Mouse (Mus musculus) left cerebral cortex, adult 6 months (tissue): ENCODE results near the gene Brd3. TPM values are rescaled to one million over a fixed set of nuclear protein-coding genes. Genes with fewer than 3 reads are reported as not detected.

Experiments
- long read RNA-seq, 2 experiments: library from polyadenylated mRNA; unstranded; transcript quantifications; one replicate each; pipeline ENCODE4 v2.0.0; 2019 to 2020
- polyA plus RNA-seq: library from polyadenylated mRNA; unstranded; fragments of <200 nt; fragmentation: Nextera tagmentation; gene quantifications from 2 replicates; pipeline ENCODE4 v1.2.3, GENCODE M21; 2021

The Brd3 gene
- 19.4 and 30.1 TPM in 2 replicates for polyA plus RNA-seq
- long read RNA-seq, experiment 1, full-length matches to known transcripts = 3 of 46 reads
- long read RNA-seq, experiment 1, partial matches to known transcripts = 30 of 46 reads
- long read RNA-seq, experiment 1, other reads (novel, unspliced or antisense) = 13 of 46 reads
- long read RNA-seq, experiment 2, partial matches to known transcripts = 48 of 83 reads
- long read RNA-seq, experiment 2, other reads (novel, unspliced or antisense) = 34 of 83 reads

GRCm38 (mm10) chr2:27507562-27507961, at the start of gene Brd3:
Brd3 (minus strand) TSS chr2:27507662.

GRCm38 (mm10) chr2:27514639-27515328, 7.3 kb upstream of the Brd3 start, which contains the start of gene Wdr5:
Wdr5 (plus strand) TSS chr2:27515157.

GRCm38 (mm10) chr2:27441767-27442707, 65.4 kb downstream of the Brd3 start, which contains the start of gene Brd3os:
Brd3os (plus strand) TSS chr2:27442324.

GRCm38 (mm10) chr2:27426855-27427457, 80.5 kb downstream of the Brd3 start, which contains the start of gene Vav2:
Vav2 (minus strand) TSS chr2:27427033.

Other genes with a start within 250 kb of the Brd3 start
- gene Vav2, start 80.6 kb downstream of the Brd3 start, polyA plus RNA-seq = 0.74 and 0.75 TPM in 2 replicates
- 42.0 and 49.3 TPM in 2 replicates for gene Brd3os, start 65.3 kb downstream of the Brd3 start, polyA plus RNA-seq
- gene Wdr5, start 7.5 kb upstream of the Brd3 start, polyA plus RNA-seq = 12.4 and 13.7 TPM in 2 replicates
- gene Rxra, start 168.8 kb upstream of the Brd3 start, polyA plus RNA-seq = 4.0 and 6.6 TPM in 2 replicates